Mouse (Mus musculus): Measurements from ENCODE around the gene Gm9944.
A peak's percentile ranks its signal among the peaks of the same experiment; 100 is the strongest.

The Gm9944 gene

GRCm38 (mm10) chr4:144453217-144453616, at the start of gene Gm9944:
TSS of gene Gm9944 (minus strand) at chr4:144453317.
- DNase-seq (ENCODE audit: low spot score) = no peak

GRCm38 (mm10) chr4:144493331-144493730, 40.2 kb upstream of the Gm9944 start:
- DNase-seq (ENCODE audit: low spot score) = no peak

- DNase-seq (ENCODE audit: low spot score) = no peak
Measured at GRCm38 (mm10) chr4:144468091-144468490, 15.0 kb upstream of the Gm9944 start.

- no peak for DNase-seq (ENCODE audit: low spot score)
Measured at GRCm38 (mm10) chr4:144465206-144465605, 12.1 kb upstream of the Gm9944 start.

- DNase-seq (ENCODE audit: low spot score) = no peak
Measured at GRCm38 (mm10) chr4:144463656-144464055, 10.5 kb upstream of the Gm9944 start, which contains the start of gene Aadacl3. TSS of gene Aadacl3 (minus strand) at chr4:144463756.

- DNase-seq (ENCODE audit: low spot score) = no peak
Measured at GRCm38 (mm10) chr4:144448546-144448945, 4.6 kb downstream of the Gm9944 start.

GRCm38 (mm10) chr4:144441582-144441981, 11.5 kb downstream of the Gm9944 start:
- DNase-seq (ENCODE audit: low spot score) = no peak

- no peak for DNase-seq (ENCODE audit: low spot score)
Measured at GRCm38 (mm10) chr4:144441095-144441494, 12.0 kb downstream of the Gm9944 start.

- no peak for DNase-seq (ENCODE audit: low spot score)
Measured at GRCm38 (mm10) chr4:144438672-144439071, 14.4 kb downstream of the Gm9944 start, which contains the start of gene 1700012P22Rik. TSS of gene 1700012P22Rik (minus strand) at chr4:144438772.

GRCm38 (mm10) chr4:144433216-144433615, 19.9 kb downstream of the Gm9944 start:
- DNase-seq (ENCODE audit: low spot score) = no peak

- DNase-seq (ENCODE audit: low spot score) = no peak
Measured at GRCm38 (mm10) chr4:144430723-144431122, 22.4 kb downstream of the Gm9944 start.

GRCm38 (mm10) chr4:144428868-144429267, 24.2 kb downstream of the Gm9944 start:
- DNase-seq (ENCODE audit: low spot score) = peak; percentile 39

- no peak for DNase-seq (ENCODE audit: low spot score)
Measured at GRCm38 (mm10) chr4:144424590-144424989, 28.5 kb downstream of the Gm9944 start.

- DNase-seq (ENCODE audit: low spot score) = no peak
Measured at GRCm38 (mm10) chr4:144420644-144421043, 32.5 kb downstream of the Gm9944 start.

GRCm38 (mm10) chr4:144408290-144408689, 44.8 kb downstream of the Gm9944 start, which contains the start of gene Pramef12:
TSS of gene Pramef12 (minus strand) at chr4:144408464.
- no peak for DNase-seq (ENCODE audit: low spot score)

- no peak for DNase-seq (ENCODE audit: low spot score)
Measured at GRCm38 (mm10) chr4:144406261-144406660, 46.9 kb downstream of the Gm9944 start.

- peak; percentile 38 for DNase-seq (ENCODE audit: low spot score)
Measured at GRCm38 (mm10) chr4:144404456-144405086, 48.5 kb downstream of the Gm9944 start.
